Mouse (Mus musculus): Measurements from ENCODE around the gene Zmynd8. TPM values are rescaled to one million over a fixed set of nuclear protein-coding genes. Genes with fewer than 3 reads are reported as not detected.

Zmynd8 gene
- polyA plus RNA-seq, 1 experiment from 2014 or later: 54.5 TPM

DNA sequence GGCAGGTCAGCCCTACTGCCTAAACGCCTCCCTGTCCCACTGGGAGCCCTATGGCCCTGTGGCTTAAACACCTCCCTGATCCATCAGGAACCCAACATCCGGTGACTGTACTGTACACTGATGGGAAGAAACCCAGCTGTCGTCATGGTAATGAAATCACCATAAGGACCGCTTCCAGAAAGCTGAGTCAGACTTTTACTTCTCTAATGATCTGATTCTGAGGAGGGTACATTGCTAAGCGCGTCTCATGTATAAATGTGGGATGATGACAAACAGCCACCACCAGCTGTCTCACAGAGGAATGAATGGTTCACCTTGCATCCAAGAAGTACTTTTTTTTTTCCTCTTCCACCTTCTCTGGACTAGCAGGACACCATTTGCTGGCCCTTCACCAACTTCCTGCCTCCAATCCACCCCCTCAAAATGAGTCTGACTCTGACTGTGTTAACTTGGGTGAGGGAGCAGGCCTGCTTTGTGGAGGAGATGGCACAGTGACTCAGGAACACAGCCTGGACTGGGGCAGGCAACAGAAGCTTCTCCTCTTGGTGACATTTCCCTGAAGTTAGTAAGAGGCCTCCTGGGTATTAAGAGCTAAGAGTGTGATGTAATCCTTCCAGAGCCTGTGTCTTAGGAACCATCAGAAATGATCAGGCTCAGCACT is 43.0 kb downstream of the Zmynd8 start:
- Histone ChIP-seq H3K4me3 (ENCODE audit: low read depth, low read length) (no peak overlapping the region), H3K9me3 (ENCODE audit: control insufficient read depth, low read length) (no peaks in the 10 kb centered on the region), H3K27me3 (ENCODE audit: control insufficient read depth, insufficient read depth, low read length) (no peaks in the 10 kb centered on the region), H3K27ac (ENCODE audit: low read depth, low read length) (peak overlapping the region; percentile 20; the same call in 1 of the 2 replicates), H3K36me3 (ENCODE audit: control insufficient read depth, insufficient read depth, low read length) (no peaks in the 10 kb centered on the region; the same call in 1 of the 2 replicates), H3K4me1 (ENCODE audit: control insufficient read depth, insufficient read depth, low read length) (peaks cover 56% of the 10 kb centered on the region), H3K9ac (ENCODE audit: low read length) (no peak overlapping the region), H3K4me2 (ENCODE audit: low read depth) (no peak overlapping the region)
- ATAC-seq (ENCODE audit: insufficient read depth, low FRiP score, low TSS enrichment) (no peak), DNase-seq (ENCODE audit: low spot score) (no peak)
- 65% methylated on average over 6 of the region's 6 CpGs for WGBS

DNA sequence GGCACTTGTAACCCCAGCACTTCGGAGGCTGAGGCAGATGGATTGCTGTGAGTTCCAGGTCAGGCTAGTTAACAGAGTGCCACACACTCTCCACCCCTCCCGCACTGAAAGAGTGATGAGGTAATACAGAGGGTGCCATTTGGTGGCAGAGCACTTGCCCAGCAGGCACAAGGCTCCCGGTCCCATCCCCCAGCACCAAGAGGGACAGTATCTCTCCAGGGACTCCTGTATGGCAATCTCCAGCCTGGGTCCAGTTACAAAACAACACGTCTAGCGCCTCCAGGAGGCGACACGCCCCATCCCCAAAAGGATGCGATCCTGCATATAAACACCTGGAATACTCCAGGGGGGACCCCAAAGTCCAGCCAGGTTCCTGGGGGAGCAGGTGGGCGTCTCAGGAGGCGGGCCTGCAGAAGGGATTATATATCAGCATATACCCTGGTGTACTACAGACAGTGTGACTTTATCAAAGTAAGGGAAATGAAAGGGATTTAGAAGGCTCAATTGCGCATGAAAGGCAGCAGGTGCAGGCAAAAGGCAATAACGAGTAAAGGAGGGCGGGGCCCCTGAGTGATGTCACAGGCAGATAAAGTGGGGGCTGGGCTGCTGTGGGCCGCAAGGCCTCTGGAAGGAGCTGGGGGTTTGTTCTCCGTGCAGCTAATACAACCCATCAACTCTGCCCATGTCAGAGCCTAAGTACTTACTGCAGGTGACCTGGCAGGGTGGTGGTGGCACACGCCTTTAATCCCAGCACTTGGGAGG is 44.4 kb downstream of the Zmynd8 start:
- no peaks in the 10 kb centered on the region for H3K27me3 ChIP-seq (ENCODE audit: control insufficient read depth, insufficient read depth, low read length)
- no peaks in the 10 kb centered on the region for H3K9me3 ChIP-seq (ENCODE audit: control insufficient read depth, low read length)
- peaks cover 52% of the 10 kb centered on the region for H3K4me1 ChIP-seq (ENCODE audit: control insufficient read depth, insufficient read depth, low read length)
- H3K9ac ChIP-seq (ENCODE audit: low read length): 0 out of 2 replicates have a peak overlapping the region, but pooled peaks have one; percentile 10
- 33% methylated on average over 16 of the region's 16 CpGs for WGBS
- no peak overlapping the region for H3K4me2 ChIP-seq (ENCODE audit: low read depth)
- no peak for DNase-seq (ENCODE audit: low spot score)
- peaks cover 2% of the 10 kb centered on the region; the same call in 1 of the 2 replicates for H3K36me3 ChIP-seq (ENCODE audit: control insufficient read depth, insufficient read depth, low read length)
- peak overlapping the region; percentile 31; the same call in 1 of the 2 replicates for H3K27ac ChIP-seq (ENCODE audit: low read depth, low read length)
- no peak overlapping the region for H3K4me3 ChIP-seq (ENCODE audit: low read depth, low read length)
- peak; percentile 32; the same call in 1 of the 2 replicates for ATAC-seq (ENCODE audit: insufficient read depth, low FRiP score, low TSS enrichment)

DNA sequence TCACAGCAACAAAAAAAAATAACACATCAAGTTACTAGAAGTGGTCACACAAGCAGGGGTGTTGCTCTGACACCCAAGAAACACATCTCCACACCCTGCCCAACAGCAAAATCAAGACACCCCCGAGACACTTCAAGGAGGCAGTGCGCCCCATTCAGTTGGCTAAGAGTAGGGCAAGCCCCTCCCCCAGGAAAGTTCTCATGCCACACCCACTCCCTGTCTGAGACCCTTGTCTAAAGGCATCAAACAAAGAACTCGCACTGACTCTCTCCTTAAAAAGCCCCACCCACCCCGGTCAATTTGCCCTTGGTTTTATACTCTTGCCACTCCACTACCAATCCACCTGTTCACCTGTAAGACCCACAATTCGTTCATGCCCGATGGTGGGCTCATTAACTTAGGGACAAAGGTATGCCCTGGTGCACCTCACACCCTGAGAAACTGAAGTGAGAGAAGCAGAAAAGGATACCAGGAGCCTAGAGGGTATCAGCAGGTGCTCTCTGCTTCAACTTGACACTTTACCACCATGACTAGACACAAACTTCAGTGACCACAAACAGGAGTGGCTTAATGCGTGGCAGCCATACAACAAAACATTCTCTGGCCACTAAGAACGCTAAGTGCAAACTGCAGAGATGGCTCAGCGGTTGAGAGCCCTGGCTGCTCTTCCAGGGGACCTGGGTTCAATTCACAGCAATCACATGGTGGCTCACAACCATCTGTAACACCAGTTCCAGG is 45.8 kb downstream of the Zmynd8 start:
- Histone ChIP-seq H3K9me3 (ENCODE audit: control insufficient read depth, low read length) (no peaks in the 10 kb centered on the region), H3K4me1 (ENCODE audit: control insufficient read depth, insufficient read depth, low read length) (peaks cover 39% of the 10 kb centered on the region), H3K4me2 (ENCODE audit: low read depth) (no peak overlapping the region), H3K27ac (ENCODE audit: low read depth, low read length) (no peak overlapping the region), H3K9ac (ENCODE audit: low read length) (no peak overlapping the region), H3K27me3 (ENCODE audit: control insufficient read depth, insufficient read depth, low read length) (no peaks in the 10 kb centered on the region), H3K36me3 (ENCODE audit: control insufficient read depth, insufficient read depth, low read length) (peaks cover 2% of the 10 kb centered on the region; the same call in 1 of the 2 replicates), H3K4me3 (ENCODE audit: low read depth, low read length) (no peak overlapping the region)
- 85% methylated on average over 9 of the region's 9 CpGs for WGBS
- no peak for DNase-seq (ENCODE audit: low spot score)
- no peak for ATAC-seq (ENCODE audit: insufficient read depth, low FRiP score, low TSS enrichment)

DNA sequence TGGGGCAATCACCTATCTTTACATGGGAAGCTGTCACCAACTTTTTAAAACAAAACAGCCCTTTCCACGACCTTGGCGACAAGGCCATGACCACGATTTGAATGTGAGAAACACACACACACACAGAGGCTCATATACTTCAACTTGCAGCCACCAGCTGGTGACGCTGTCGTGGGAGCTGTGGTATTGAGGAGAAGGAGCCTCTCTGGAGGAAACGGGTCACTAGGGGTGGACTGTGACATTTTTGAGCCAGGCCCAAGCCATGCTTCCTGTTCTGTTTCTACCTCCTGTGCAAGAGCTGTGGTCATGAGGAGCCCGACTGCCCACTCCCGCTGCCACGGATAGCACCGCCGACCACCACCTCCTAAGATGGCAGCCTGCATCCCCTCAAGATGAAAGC is 46.4 kb downstream of the Zmynd8 start:
- H3K4me1 ChIP-seq (ENCODE audit: control insufficient read depth, insufficient read depth, low read length): peaks cover 33% of the 10 kb centered on the region
- no peak overlapping the region for H3K4me2 ChIP-seq (ENCODE audit: low read depth)
- ATAC-seq (ENCODE audit: insufficient read depth, low FRiP score, low TSS enrichment): no peak
- no peak overlapping the region for H3K4me3 ChIP-seq (ENCODE audit: low read depth, low read length)
- H3K27ac ChIP-seq (ENCODE audit: low read depth, low read length): 0 out of 2 replicates have a peak overlapping the region, but pooled peaks have one; percentile 7
- no peak for DNase-seq (ENCODE audit: low spot score)
- H3K27me3 ChIP-seq (ENCODE audit: control insufficient read depth, insufficient read depth, low read length): no peaks in the 10 kb centered on the region
- H3K9me3 ChIP-seq (ENCODE audit: control insufficient read depth, low read length): no peaks in the 10 kb centered on the region
- peaks cover 2% of the 10 kb centered on the region; the same call in 1 of the 2 replicates for H3K36me3 ChIP-seq (ENCODE audit: control insufficient read depth, insufficient read depth, low read length)
- no peak overlapping the region for H3K9ac ChIP-seq (ENCODE audit: low read length)
- 92% methylated on average over 11 of the region's 11 CpGs for WGBS

DNA sequence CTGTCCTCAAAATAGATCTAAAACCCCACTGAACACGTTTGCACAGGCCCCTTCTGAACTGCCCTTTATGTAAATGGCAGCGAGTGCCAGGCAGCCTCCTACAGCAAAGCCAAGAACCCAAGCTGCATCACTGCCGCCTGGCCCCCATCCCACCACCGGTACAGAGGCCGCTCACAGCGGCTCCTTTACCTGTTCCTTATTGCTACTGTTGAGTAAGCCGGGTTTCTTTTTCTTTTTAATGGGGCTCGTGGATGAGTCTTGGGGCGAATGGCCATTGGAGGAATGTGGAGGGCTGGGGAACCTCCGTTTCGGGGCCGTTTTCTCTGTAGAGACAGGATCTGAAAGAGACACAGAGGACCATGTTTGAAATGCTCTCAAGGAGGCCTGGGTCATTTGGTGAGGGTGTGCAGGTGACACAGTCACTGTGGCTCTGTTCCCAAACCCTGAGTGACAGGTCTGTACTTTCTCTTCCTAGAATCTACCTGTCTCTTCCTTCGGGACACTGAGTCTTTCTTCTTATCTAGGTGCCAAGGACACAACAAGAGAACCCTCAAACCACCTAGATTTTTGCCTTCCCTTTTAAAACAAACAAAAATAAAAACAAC is 46.9 kb downstream of the Zmynd8 start:
- Histone ChIP-seq H3K36me3 (ENCODE audit: control insufficient read depth, insufficient read depth, low read length) (peaks cover 2% of the 10 kb centered on the region; the same call in 1 of the 2 replicates), H3K27ac (ENCODE audit: low read depth, low read length) (0 out of 2 replicates have a peak overlapping the region, but pooled peaks have one; percentile 7), H3K4me3 (ENCODE audit: low read depth, low read length) (no peak overlapping the region), H3K9me3 (ENCODE audit: control insufficient read depth, low read length) (no peaks in the 10 kb centered on the region), H3K4me2 (ENCODE audit: low read depth) (no peak overlapping the region), H3K9ac (ENCODE audit: low read length) (no peak overlapping the region), H3K27me3 (ENCODE audit: control insufficient read depth, insufficient read depth, low read length) (no peaks in the 10 kb centered on the region), H3K4me1 (ENCODE audit: control insufficient read depth, insufficient read depth, low read length) (peaks cover 27% of the 10 kb centered on the region)
- WGBS: 93% methylated on average over 13 of the region's 13 CpGs
- DNase-seq (ENCODE audit: low spot score) (no peak), ATAC-seq (ENCODE audit: insufficient read depth, low FRiP score, low TSS enrichment) (no peak)

DNA sequence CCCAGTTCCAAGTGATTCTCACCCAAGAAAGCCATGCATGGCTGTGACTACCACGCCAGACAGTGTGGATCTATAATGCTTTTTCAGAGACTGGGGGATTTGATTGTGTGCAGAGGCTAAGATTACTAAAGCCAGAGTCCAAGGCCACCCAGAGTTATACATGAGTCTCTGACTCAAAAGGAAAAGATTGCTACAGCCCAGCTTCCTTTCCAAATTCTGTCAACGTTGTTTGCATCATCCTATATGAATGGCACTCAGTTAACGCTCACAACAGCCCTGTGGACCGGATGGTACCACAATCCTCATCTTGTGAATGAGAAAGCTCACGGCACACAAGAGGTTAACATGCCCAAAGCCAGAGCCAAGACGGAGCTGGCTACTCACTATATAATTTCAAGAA is 48.0 kb downstream of the Zmynd8 start:
- Histone ChIP-seq H3K9ac (ENCODE audit: low read length) (no peak overlapping the region), H3K4me1 (ENCODE audit: control insufficient read depth, insufficient read depth, low read length) (peaks cover 16% of the 10 kb centered on the region), H3K9me3 (ENCODE audit: control insufficient read depth, low read length) (no peaks in the 10 kb centered on the region), H3K27ac (ENCODE audit: low read depth, low read length) (no peak overlapping the region), H3K36me3 (ENCODE audit: control insufficient read depth, insufficient read depth, low read length) (peaks cover 2% of the 10 kb centered on the region), H3K4me2 (ENCODE audit: low read depth) (no peak overlapping the region), H3K27me3 (ENCODE audit: control insufficient read depth, insufficient read depth, low read length) (no peaks in the 10 kb centered on the region), H3K4me3 (ENCODE audit: low read depth, low read length) (no peak overlapping the region)
- DNase-seq (ENCODE audit: low spot score) (no peak), ATAC-seq (ENCODE audit: insufficient read depth, low FRiP score, low TSS enrichment) (no peak)
- WGBS: 91% methylated on average over 6 of the region's 6 CpGs

DNA sequence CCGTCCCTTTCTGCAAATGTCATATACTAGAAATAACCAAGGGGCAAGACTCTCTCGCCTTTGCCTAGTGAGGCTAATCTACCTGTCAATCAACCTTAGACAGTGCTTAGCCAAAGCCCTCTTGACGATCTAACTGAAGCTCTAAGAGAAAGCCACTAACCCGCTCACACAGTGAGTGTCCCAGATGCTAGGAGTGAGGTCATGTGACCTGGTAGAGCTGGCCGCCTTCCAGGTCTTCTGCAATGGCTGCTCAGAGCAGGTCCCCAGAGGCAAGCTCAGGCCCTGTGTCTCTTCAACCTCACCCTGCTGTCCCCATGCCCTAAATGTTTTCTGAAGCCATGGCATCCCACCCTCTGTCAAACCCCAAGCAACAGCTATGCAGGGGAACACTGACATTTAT is 49.7 kb downstream of the Zmynd8 start:
- Histone ChIP-seq H3K4me3 (ENCODE audit: low read depth, low read length) (no peak overlapping the region), H3K27ac (ENCODE audit: low read depth, low read length) (no peak overlapping the region), H3K9me3 (ENCODE audit: control insufficient read depth, low read length) (no peaks in the 10 kb centered on the region), H3K27me3 (ENCODE audit: control insufficient read depth, insufficient read depth, low read length) (no peaks in the 10 kb centered on the region), H3K36me3 (ENCODE audit: control insufficient read depth, insufficient read depth, low read length) (peaks cover 6% of the 10 kb centered on the region), H3K4me1 (ENCODE audit: control insufficient read depth, insufficient read depth, low read length) (peaks cover under 1% of the 10 kb centered on the region; the same call in 1 of the 2 replicates), H3K9ac (ENCODE audit: low read length) (no peak overlapping the region), H3K4me2 (ENCODE audit: low read depth) (no peak overlapping the region)
- 70% methylated on average over 5 of the region's 5 CpGs for WGBS
- ATAC-seq (ENCODE audit: insufficient read depth, low FRiP score, low TSS enrichment) (no peak), DNase-seq (ENCODE audit: low spot score) (no peak)

DNA sequence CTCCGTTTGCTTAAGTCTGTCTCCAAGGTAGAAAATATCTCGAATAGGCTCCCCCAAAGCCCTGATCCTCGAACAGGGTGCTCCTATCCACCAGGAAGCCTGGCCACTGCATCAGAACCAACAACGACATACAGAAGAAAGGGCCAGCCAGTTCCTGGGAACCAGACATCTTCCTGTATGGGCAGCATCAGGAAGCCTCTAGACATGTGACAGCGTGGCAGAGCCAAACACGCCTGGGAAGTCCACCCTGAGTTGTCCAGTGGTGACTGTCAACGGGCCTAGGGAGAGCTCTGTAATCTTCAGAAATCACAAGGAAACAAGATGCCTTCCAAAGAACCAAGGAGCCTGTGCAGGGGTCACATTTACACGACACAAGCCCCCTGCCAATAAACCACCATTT is 52.0 kb downstream of the Zmynd8 start:
- WGBS: 93% methylated on average over 8 of the region's 8 CpGs
- H3K27me3 ChIP-seq (ENCODE audit: control insufficient read depth, insufficient read depth, low read length): no peaks in the 10 kb centered on the region
- ATAC-seq (ENCODE audit: insufficient read depth, low FRiP score, low TSS enrichment): no peak

More for the DNA sequence above, 52.0 kb downstream of the Zmynd8 start:
- Histone ChIP-seq H3K4me2 (ENCODE audit: low read depth) (no peak overlapping the region), H3K36me3 (ENCODE audit: control insufficient read depth, insufficient read depth, low read length) (peaks cover 7% of the 10 kb centered on the region), H3K4me1 (ENCODE audit: control insufficient read depth, insufficient read depth, low read length) (no peaks in the 10 kb centered on the region; the same call in 1 of the 2 replicates), H3K4me3 (ENCODE audit: low read depth, low read length) (no peak overlapping the region), H3K27ac (ENCODE audit: low read depth, low read length) (no peak overlapping the region), H3K9me3 (ENCODE audit: control insufficient read depth, low read length) (no peaks in the 10 kb centered on the region), H3K9ac (ENCODE audit: low read length) (no peak overlapping the region)
- no peak for DNase-seq (ENCODE audit: low spot score)

Data from neural tube, embryonic 11.5 days (tissue).